Mouse (Mus musculus) forebrain, embryonic 11.5 days (tissue): ENCODE measurements at regions not wholly inside any gene's neighbourhood (a gene's known extent, or its start where the extent isn't known, plus 50 kb on each side); places are given as distances from the start of the nearest gene placed in this dataset.

Experiments
- ATAC-seq: fragments of 200-750 bp; cut with Nextera tagmentation; replicated peaks from 2 replicates; pipeline ENCODE4 v1.8.0; 2017; ENCODE audit warnings: moderate TSS enrichment; ENCODE audit not compliant: low FRiP score
- DNase-seq: peaks from one replicate; pipeline ENCODE4 v3.0.0-alpha.2; 2017; ENCODE audit warnings: low spot score
- H3K27ac ChIP-seq: fragments of 300-500 bp; sonication (generic); 2 replicates; pipeline ENCODE4 v1.5.1; 2014; ENCODE audit warnings: low read depth, low read length
- H3K27me3 ChIP-seq: fragments of 300-500 bp; sonication (generic); 2 replicates; pipeline ENCODE4 v1.6.1; 2014; ENCODE audit warnings: mild to moderate bottlenecking, low read length, mixed read lengths; ENCODE audit not compliant: control insufficient read depth, insufficient read depth
- H3K36me3 ChIP-seq: fragments of 300-500 bp; sonication (generic); 2 replicates; pipeline ENCODE4 v1.6.1; 2014; ENCODE audit warnings: mild to moderate bottlenecking, low read length, moderate library complexity, mixed read lengths; ENCODE audit not compliant: control insufficient read depth, insufficient read depth
- H3K4me1 ChIP-seq: fragments of 300-500 bp; sonication (generic); replicated peaks from 2 replicates; pipeline ENCODE4 v1.6.1; 2014; ENCODE audit warnings: low read length, mixed read lengths; ENCODE audit not compliant: control insufficient read depth, insufficient read depth
- H3K4me2 ChIP-seq: fragments of 300-500 bp; sonication (generic); 2 replicates; pipeline ENCODE4 v1.6.1; 2014; ENCODE audit warnings: low read depth, mild to moderate bottlenecking, low read length, moderate library complexity, mixed read lengths; ENCODE audit not compliant: severe bottlenecking
- H3K4me3 ChIP-seq: fragments of 300-500 bp; sonication (generic); 2 replicates; pipeline ENCODE4 v1.5.1; 2014; ENCODE audit warnings: low read depth, low read length
- H3K9ac ChIP-seq: fragments of 300-500 bp; sonication (generic); 2 replicates; pipeline ENCODE4 v1.6.1; 2014; ENCODE audit warnings: low read length
- H3K9me3 ChIP-seq: fragments of 300-500 bp; sonication (generic); 2 replicates; pipeline ENCODE4 v1.6.1; 2016; ENCODE audit warnings: low read length, mixed read lengths; ENCODE audit not compliant: control insufficient read depth
- WGBS: fragments of 180-500 bp; shearing (Covaris S2); extraction: QIAGEN DNeasy Blood & Tissue Kit; methylation state at CpG from one replicate; pipeline ENCODE4 v1.1.7; 2014; 5-methylcytosine and 5-hydroxymethylcytosine counted together

DNA sequence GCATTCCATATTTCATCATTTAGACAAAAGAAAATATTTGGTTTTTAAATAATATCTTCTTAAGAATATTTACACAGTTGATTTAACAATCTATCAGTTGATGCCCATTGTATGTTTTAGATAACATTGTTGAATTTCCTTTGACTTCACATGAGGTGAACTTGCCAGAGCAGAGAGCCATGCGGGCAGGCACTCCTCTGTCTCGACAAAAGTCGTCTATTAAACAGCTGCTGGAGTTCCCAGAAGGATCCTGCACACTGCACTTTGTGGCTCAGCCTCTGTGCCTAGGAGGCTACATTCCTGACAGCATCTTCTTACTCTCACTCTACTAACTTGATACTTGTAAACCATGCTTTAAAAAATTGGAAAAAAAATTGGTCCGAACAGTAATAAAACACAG lies 221.7 kb upstream of the Pde3a start:
- no peak overlapping the region for H3K9ac ChIP-seq
- H3K27ac ChIP-seq: no peak overlapping the region
- H3K4me1 ChIP-seq: no peaks in the 10 kb centered on the region
- no peak overlapping the region for H3K4me2 ChIP-seq
- no peaks in the 10 kb centered on the region for H3K27me3 ChIP-seq
- DNase-seq (no peak), ATAC-seq (no peak)
- H3K4me3 ChIP-seq: no peak overlapping the region
- no peaks in the 10 kb centered on the region for H3K36me3 ChIP-seq
- no peaks in the 10 kb centered on the region for H3K9me3 ChIP-seq
- 87% methylated on average over 4 of the region's 4 CpGs for WGBS

DNA sequence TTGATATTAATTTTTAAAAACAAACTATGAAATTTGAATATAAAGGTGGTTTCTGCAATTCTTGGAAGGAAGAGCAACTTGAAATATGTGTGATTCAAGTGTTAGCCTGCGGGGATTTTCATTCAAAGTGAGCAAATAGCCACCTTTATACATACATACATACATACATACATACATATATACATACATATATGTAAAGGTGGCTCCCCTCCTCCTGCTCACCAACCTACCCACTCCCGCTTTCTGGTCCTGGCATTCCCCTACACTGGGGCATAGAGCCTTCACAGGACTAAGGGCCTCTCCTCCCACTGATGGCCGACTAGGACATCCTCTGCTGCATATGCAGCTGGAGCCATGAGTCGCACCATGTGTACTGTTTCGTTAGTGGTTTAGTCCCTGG lies 221.3 kb upstream of the Pde3a start:
- H3K36me3 ChIP-seq: no peaks in the 10 kb centered on the region
- ATAC-seq: no peak
- no peaks in the 10 kb centered on the region for H3K27me3 ChIP-seq
- H3K4me1 ChIP-seq: no peaks in the 10 kb centered on the region
- H3K4me2 ChIP-seq: no peak overlapping the region
- H3K4me3 ChIP-seq: no peak overlapping the region
- WGBS: 89% methylated on average over 5 of the region's 5 CpGs
- H3K9me3 ChIP-seq: no peaks in the 10 kb centered on the region
- no peak overlapping the region for H3K9ac ChIP-seq
- no peak overlapping the region for H3K27ac ChIP-seq
- DNase-seq: no peak

DNA sequence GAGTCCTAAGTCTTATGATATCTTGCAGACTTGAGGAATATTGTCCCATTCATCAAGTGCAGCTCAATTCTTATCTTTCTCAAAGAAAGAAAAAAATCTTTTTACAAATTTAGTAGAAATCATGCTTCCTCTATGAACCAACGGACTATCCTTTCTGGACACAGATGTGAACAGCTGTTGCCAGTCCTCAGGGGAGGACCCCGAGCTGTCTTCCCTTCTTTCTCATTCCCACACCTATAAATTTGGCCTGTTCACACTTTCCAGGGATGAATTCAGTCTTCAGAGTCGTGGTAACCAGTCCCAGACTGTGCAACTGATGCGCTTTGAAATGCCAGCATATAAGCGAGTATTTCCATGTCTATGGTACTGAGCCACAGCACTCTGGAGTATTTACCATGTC lies 214.2 kb upstream of the Pde3a start:
- no peak overlapping the region for H3K9ac ChIP-seq
- H3K4me1 ChIP-seq: no peaks in the 10 kb centered on the region
- H3K36me3 ChIP-seq: no peaks in the 10 kb centered on the region
- whole genome bisulfite sequencing: 83% methylated on average over 5 of the region's 5 CpGs
- no peaks in the 10 kb centered on the region for H3K27me3 ChIP-seq
- no peak overlapping the region for H3K4me3 ChIP-seq
- DNase-seq: no peak
- H3K4me2 ChIP-seq: no peak overlapping the region
- ATAC-seq: no peak
- no peaks in the 10 kb centered on the region for H3K9me3 ChIP-seq
- no peak overlapping the region for H3K27ac ChIP-seq

DNA sequence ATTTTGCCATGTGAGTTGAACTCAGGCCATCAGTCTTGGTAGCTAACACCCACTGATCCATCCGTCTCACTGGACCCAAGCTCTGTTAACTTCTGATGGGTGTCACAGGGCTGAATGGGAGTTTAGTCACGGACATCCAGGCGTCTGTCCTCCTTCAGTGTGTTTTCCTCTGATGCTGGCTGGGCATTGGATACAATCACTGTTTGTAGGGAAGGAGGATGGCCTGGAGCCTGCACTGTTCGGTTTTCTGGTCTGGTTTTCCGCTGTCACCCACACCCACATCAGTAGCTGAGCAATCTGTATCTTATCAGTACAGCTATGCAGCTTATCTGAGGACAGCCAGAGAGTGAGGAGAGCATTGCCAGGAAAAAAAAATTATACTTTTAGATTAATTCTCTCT lies 207.7 kb upstream of the Pde3a start:
- Histone ChIP-seq H3K9ac (no peak overlapping the region), H3K9me3 (no peaks in the 10 kb centered on the region), H3K27ac (no peak overlapping the region), H3K27me3 (no peaks in the 10 kb centered on the region), H3K36me3 (no peaks in the 10 kb centered on the region), H3K4me2 (no peak overlapping the region), H3K4me3 (no peak overlapping the region), H3K4me1 (no peaks in the 10 kb centered on the region)
- no peak for ATAC-seq
- no peak for DNase-seq
- WGBS: 86% methylated on average over 5 of the region's 5 CpGs

DNA sequence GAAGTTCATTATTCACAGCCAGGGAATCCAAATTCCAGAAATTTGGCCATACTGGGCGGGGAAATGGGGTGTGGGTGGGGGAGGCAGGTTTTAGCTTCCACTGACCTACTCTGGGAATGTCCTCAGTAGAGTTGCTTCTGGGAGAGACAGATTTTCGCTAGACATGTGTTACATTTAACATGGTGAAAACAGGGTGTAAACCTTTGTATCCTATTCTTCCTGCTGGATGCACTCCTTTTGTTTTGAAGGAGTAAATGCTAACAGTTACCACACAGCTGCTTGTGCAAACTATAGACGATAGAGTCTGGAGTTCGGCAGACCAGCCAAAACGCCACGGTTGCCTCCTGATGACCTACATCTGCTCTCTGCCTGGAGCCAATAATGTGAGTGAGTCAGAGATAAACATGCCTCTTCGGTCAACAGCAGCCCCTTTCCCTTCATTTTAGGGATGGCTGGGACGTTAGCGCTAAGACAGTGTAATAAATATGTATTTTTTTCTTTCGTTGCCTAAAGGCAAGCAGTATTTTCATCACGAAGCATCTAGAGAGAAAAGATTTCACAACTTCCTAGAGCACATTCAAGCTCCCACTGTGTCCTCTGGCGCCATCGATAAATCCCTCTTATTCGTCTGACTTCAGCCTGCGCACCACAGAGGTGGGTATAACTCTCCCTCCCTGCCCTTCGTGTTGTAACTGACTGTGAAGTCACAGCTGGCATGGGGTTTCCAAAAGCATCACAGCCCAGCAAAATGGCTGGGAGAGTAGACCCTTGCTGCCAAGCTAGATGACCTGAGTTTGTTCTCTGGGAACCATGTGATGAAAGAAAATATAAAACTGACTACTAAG lies 207.1 kb upstream of the Pde3a start:
- Histone ChIP-seq H3K4me1 (no peaks in the 10 kb centered on the region), H3K36me3 (no peaks in the 10 kb centered on the region), H3K9me3 (no peaks in the 10 kb centered on the region), H3K4me3 (no peak overlapping the region), H3K27ac (no peak overlapping the region), H3K9ac (no peak overlapping the region), H3K4me2 (no peak overlapping the region), H3K27me3 (no peaks in the 10 kb centered on the region)
- WGBS: 85% methylated on average over 16 of the region's 16 CpGs
- ATAC-seq (no peak), DNase-seq (no peak)

DNA sequence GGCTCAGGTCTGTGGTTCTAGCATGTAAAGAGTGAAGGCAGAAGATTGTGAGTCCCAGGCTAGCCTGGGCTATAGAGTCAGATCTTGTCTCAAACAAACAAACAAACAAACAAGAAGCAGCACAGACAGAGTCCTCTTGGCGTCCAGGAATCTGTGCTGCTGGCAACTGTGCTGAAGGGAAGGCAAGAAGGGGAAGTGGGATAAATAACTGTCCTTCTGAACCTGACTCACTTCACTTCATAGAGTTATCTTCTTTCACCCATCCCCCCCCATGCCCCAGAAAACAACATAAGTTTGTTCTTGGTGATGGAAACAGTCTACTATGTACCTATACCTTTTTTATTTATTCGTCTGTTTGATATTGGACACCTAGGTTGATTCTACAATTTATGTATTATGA lies 200.8 kb upstream of the Pde3a start:
- Histone ChIP-seq H3K4me3 (no peak overlapping the region), H3K9me3 (no peaks in the 10 kb centered on the region), H3K27ac (no peak overlapping the region), H3K27me3 (peaks cover 4% of the 10 kb centered on the region; the same call in 1 of the 2 replicates), H3K4me1 (no peaks in the 10 kb centered on the region), H3K4me2 (no peak overlapping the region), H3K9ac (no peak overlapping the region), H3K36me3 (no peaks in the 10 kb centered on the region)
- DNase-seq: no peak
- 87% methylated on average over 2 of the region's 2 CpGs for WGBS
- ATAC-seq: no peak

DNA sequence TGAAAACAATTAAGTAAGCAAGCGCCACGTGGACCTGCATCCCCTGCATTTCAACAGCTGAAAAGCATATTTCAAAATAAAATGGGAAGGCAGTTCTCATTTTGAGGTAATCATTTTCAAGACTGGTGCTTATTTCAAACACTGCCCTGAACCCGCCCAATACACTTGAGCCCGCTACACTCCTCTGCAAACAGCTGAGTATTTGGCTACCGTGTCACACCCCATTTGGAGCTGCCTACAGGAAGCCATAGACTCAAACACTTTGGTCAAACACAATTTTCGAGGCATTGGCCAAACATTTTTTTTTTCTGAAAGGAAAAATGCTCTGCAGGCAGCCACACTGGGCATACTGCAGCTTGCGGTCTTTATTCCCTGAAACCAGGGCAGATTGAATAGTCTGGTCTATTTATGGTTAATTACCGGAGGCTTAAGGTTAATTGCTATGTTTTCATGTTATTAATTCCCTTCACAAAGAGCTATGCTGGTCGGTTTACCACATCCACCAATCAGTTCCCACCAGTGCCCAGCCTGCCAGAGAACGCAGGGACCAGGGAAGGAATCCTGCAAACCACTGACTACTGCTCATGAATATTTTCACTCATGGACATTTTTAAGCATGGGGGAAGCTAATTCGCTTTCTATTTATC lies 198.9 kb upstream of the Pde3a start:
- ATAC-seq (peak; percentile 94), DNase-seq (peak; percentile 60)
- Histone ChIP-seq H3K4me1 (no peaks in the 10 kb centered on the region), H3K9ac (no peak overlapping the region), H3K4me3 (no peak overlapping the region), H3K27me3 (peaks cover 4% of the 10 kb centered on the region; the same call in 1 of the 2 replicates), H3K36me3 (no peaks in the 10 kb centered on the region), H3K27ac (no peak overlapping the region), H3K9me3 (no peaks in the 10 kb centered on the region), H3K4me2 (peak overlapping the region; percentile 0; the same call in 1 of the 2 replicates)
- 27% methylated on average over 11 of the region's 11 CpGs for WGBS

DNA sequence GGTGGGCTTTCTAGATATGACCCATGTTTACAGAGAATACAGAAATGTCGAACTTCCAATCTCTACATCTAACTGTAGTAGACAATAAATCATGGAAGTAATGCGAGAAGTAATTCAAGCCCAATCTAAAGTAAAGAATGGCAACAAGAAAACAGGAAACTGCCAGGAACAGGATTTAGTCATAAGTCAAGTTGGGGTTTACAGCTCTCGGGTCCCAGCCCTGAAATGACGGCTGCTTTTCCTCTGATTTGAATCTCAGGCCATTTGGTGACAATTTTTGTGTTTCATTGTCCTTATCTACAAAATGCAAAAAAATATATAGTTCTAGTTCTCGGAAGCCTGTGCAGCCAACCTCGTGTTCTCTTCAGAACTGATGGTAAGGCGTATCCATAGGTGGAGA lies 195.0 kb upstream of the Pde3a start:
- Histone ChIP-seq H3K4me3 (no peak overlapping the region), H3K9ac (no peak overlapping the region), H3K36me3 (no peaks in the 10 kb centered on the region), H3K4me2 (no peak overlapping the region), H3K4me1 (no peaks in the 10 kb centered on the region), H3K27me3 (no peaks in the 10 kb centered on the region; the same call in 1 of the 2 replicates), H3K9me3 (no peaks in the 10 kb centered on the region; the same call in 1 of the 2 replicates), H3K27ac (no peak overlapping the region)
- DNase-seq (no peak), ATAC-seq (no peak)
- WGBS: 89% methylated on average over 7 of the region's 7 CpGs
